Mouse (Mus musculus) small intestine, adult 2 months (tissue): ENCODE measurements around the gene Chst11.

Experiments used
- CTCF ChIP-seq: fragments of 200-500 bp; IDR thresholded peaks from 2 replicates; pipeline ENCODE4 v1.5.1; 2012; ENCODE audit warnings: low read depth, mild to moderate bottlenecking, control low read depth, inconsistent platforms, low read length, moderate library complexity, mixed read lengths; ENCODE audit not compliant: insufficient replicate concordance, insufficient read length; ENCODE audit errors: extremely low read depth
- POLR2A ChIP-seq: fragments of 200-500 bp; IDR thresholded peaks from 2 replicates; pipeline ENCODE4 v1.6.1; 2012; ENCODE audit warnings: low read depth, mild to moderate bottlenecking, control low read depth, inconsistent platforms, low read length, moderate library complexity

- TF ChIP-seq CTCF: no peak
- 0 out of 2 replicates have a peak, but pooled peaks have one; percentile 6 for TF ChIP-seq POLR2A
Observed at GRCm38 (mm10) chr10:83118613-83119012, 133.3 kb downstream of the Chst11 start.
